Mouse (Mus musculus): ENCODE measurements around the gene Rln3. TPM values are rescaled to one million over a fixed set of nuclear protein-coding genes. Genes with fewer than 3 reads are reported as not detected.

Rln3 gene
- polyA plus RNA-seq, 1 experiment: 0.84 TPM

DNA sequence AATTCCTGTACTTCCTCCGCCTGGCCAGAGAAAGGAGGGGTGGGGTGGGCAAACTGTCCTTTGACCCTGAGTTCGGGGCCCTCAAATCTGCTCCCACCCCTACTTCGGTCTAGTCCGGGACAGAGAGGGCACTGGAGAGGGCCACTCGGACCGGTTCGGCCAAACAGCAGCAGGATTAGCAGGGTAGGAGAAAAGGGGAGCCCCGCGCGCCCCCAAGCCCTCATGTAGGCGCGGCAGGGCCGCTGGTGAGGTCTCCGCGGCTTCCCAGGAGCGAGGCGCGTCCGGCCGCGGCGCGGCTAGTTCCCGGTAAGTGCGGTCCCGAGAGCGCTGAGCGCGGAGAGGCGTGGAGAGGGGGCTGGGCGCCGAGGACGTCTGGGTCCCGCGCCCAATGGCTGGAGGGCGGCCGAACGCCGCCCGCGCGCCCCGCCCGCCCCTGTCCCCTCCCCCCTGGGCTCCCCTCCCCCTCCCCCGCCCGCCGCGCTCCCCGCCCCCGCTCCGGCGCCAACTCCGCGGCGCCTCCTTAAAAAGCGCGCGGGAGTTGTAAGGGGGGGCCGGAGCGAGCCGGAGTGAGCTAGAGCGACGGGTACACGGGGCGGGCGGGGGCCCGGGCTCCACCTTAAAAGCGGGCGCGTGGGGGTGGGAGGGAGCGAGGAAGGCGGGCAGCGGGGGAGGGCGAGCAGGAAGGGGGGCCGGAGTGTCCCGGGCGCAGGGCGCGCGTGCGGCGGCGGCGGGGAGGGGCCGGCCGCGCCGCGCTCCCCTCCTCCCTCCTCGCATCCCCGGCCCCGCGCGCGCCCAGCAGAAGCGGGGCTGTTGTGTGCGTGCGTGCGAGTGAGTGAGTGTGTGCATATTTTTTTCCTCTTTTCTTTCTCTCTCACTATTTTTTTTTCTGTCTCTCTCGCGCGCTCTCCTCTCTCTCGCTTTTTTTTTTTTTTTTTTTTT is 48.0 kb downstream of the Rln3 start:
- Histone ChIP-seq H3K4me1 (ENCODE audit: control insufficient read depth, insufficient read depth, low read length) (peaks cover 30% of the 10 kb centered on the region), H3K36me3 (ENCODE audit: control insufficient read depth, insufficient read depth, low read length) (no peaks in the 10 kb centered on the region; the same call in 1 of the 2 replicates), H3K27ac (ENCODE audit: control insufficient read depth, insufficient read depth, low read depth, low read length) (peak overlapping the region; percentile 75), H3K4me3 (ENCODE audit: control insufficient read depth, low read depth, low read length) (peak overlapping the region; percentile 89), H3K27me3 (ENCODE audit: control insufficient read depth, insufficient read depth, low read length) (no peaks in the 10 kb centered on the region)
- TF ChIP-seq POLR2A (IDR thresholded peaks at IDR 0.05; ENCODE audit: control insufficient read depth, low read depth, low read length): peak; percentile 67
- no peak for TF ChIP-seq CTCF (IDR thresholded peaks at IDR 0.05; ENCODE audit: control insufficient read depth, insufficient read depth, insufficient replicate concordance, low read depth, low read length)

DNA sequence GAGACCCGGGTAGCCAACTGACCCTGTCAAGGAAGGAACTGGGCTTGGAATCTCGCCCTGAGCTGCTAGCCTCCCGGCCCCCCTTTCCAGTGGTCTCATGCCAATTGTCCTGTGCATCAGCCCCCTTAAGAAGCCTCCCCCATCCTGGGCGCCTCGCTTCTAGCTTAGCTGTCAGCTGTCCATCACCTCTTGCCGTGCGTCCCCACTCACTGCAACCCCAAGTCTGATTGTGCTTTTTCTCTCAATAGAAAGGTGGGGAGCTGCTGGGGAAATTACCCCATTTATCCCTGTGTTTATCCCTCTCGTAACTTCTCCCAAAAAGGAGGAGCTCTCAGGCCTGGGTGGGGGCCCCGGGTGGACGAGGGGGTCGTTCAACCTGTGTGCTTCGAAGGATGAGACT is 48.8 kb downstream of the Rln3 start:
- Histone ChIP-seq H3K4me3 (ENCODE audit: control insufficient read depth, low read depth, low read length) (no peak overlapping the region), H3K36me3 (ENCODE audit: control insufficient read depth, insufficient read depth, low read length) (peaks cover 5% of the 10 kb centered on the region), H3K4me1 (ENCODE audit: control insufficient read depth, insufficient read depth, low read length) (peaks cover 21% of the 10 kb centered on the region), H3K27ac (ENCODE audit: control insufficient read depth, insufficient read depth, low read depth, low read length) (no peak overlapping the region), H3K27me3 (ENCODE audit: control insufficient read depth, insufficient read depth, low read length) (no peaks in the 10 kb centered on the region)
- TF ChIP-seq CTCF (IDR thresholded peaks at IDR 0.05; ENCODE audit: control insufficient read depth, insufficient read depth, insufficient replicate concordance, low read depth, low read length): no peak
- TF ChIP-seq POLR2A (IDR thresholded peaks at IDR 0.05; ENCODE audit: control insufficient read depth, low read depth, low read length): no peak

DNA sequence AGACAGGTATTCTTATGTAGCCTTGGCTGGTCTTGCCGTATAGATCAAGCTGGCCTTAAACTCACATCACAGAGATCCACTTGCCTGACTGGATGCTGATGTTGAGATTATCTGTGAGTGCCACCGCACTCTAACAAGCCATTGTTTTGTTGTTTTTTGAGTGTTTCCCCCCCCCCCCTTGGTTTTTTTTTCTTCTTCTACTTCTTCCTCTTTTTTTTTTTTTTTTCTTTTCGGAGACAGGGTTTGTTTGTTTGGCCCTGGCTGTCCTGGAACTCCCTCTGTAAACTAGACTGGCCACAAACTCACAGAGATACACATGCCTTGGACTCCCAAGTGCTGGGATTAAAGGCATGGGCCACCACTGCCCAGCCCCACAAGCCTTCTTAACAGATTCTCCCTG is 50.8 kb downstream of the Rln3 start:
- no peak overlapping the region for H3K4me3 ChIP-seq (ENCODE audit: control insufficient read depth, low read depth, low read length)
- TF ChIP-seq CTCF (IDR thresholded peaks at IDR 0.05; ENCODE audit: control insufficient read depth, insufficient read depth, insufficient replicate concordance, low read depth, low read length) (no peak), POLR2A (IDR thresholded peaks at IDR 0.05; ENCODE audit: control insufficient read depth, low read depth, low read length) (no peak)
- H3K36me3 ChIP-seq (ENCODE audit: control insufficient read depth, insufficient read depth, low read length): peaks cover 5% of the 10 kb centered on the region
- peaks cover 17% of the 10 kb centered on the region for H3K4me1 ChIP-seq (ENCODE audit: control insufficient read depth, insufficient read depth, low read length)
- no peaks in the 10 kb centered on the region for H3K27me3 ChIP-seq (ENCODE audit: control insufficient read depth, insufficient read depth, low read length)
- H3K27ac ChIP-seq (ENCODE audit: control insufficient read depth, insufficient read depth, low read depth, low read length): no peak overlapping the region

Other genes starting within 250 kb of the Rln3 start
- 54.3 and 64.0 TPM in 2 replicates for gene Adgrl1, start 144.9 kb downstream of the Rln3 start, polyA plus RNA-seq (2012; rRNA removed)
- 14.9 and 15.2 TPM in 2 replicates for gene Gm10644, start 89.8 kb downstream of the Rln3 start, polyA plus RNA-seq (2012; rRNA removed)
- gene Asf1b, start 89.5 kb downstream of the Rln3 start, polyA plus RNA-seq (2012; rRNA removed): 65.0 and 73.8 TPM in 2 replicates
- gene Prkaca, start 72.0 kb downstream of the Rln3 start, polyA plus RNA-seq (2012; rRNA removed): 101 and 103 TPM in 2 replicates
- gene Samd1, start 47.3 kb downstream of the Rln3 start, polyA plus RNA-seq (2012; rRNA removed): 13.7 and 15.3 TPM in 2 replicates
- 38.1 and 43.2 TPM in 2 replicates for gene 1700067K01Rik, start 43.5 kb downstream of the Rln3 start, polyA plus RNA-seq (2012; rRNA removed)
- gene 2210011C24Rik, start 32.8 kb downstream of the Rln3 start, polyA plus RNA-seq (2012; rRNA removed): 10.9 and 15.1 TPM in 2 replicates
- 1.2 and 1.9 TPM in 2 replicates for gene Palm3, start 23.5 kb downstream of the Rln3 start, polyA plus RNA-seq (2012; rRNA removed)
- 0.08 and 0.12 TPM in 2 replicates for gene Il27ra, start 2.4 kb downstream of the Rln3 start, polyA plus RNA-seq (2012; rRNA removed)
- gene Gm10643, start 20.1 kb upstream of the Rln3 start, polyA plus RNA-seq (2012; rRNA removed): 6.3 and 6.6 TPM in 2 replicates
- 83.0 and 89.5 TPM in 2 replicates for gene Rfx1, start 21.8 kb upstream of the Rln3 start, polyA plus RNA-seq (2012; rRNA removed)
- 210 and 216 TPM in 2 replicates for gene Dcaf15, start 59.8 kb upstream of the Rln3 start, polyA plus RNA-seq (2012; rRNA removed)
- gene Podnl1, start 81.0 kb upstream of the Rln3 start, polyA plus RNA-seq (2012; rRNA removed): 0.07 and 0.14 TPM in 2 replicates
- gene Cc2d1a, start 102.9 kb upstream of the Rln3 start, polyA plus RNA-seq (2012; rRNA removed): 30.9 and 38.6 TPM in 2 replicates
- 57.2 and 65.0 TPM in 2 replicates for gene 4930432K21Rik, start 103.0 kb upstream of the Rln3 start, polyA plus RNA-seq (2012; rRNA removed)
- gene Nanos3, start 140.2 kb upstream of the Rln3 start, polyA plus RNA-seq (2012; rRNA removed): 1.6 and 2.4 TPM in 2 replicates
- gene Zswim4, start 192.1 kb upstream of the Rln3 start, polyA plus RNA-seq (2012; rRNA removed): 16.9 and 17.4 TPM in 2 replicates
- gene D8Ertd738e, start 204.7 kb upstream of the Rln3 start, polyA plus RNA-seq (2012; rRNA removed): 104 and 116 TPM in 2 replicates
- gene Mri1, start 212.3 kb upstream of the Rln3 start, polyA plus RNA-seq (2012; rRNA removed): 7.5 and 12.1 TPM in 2 replicates
- gene Ccdc130, start 225.4 kb upstream of the Rln3 start, polyA plus RNA-seq (2012; rRNA removed): 53.5 and 74.1 TPM in 2 replicates

Data from testis, adult 2 months (tissue).